Mouse (Mus musculus) forebrain, embryonic 15.5 days (tissue): ENCODE measurements around the gene Rpsa. TPM values are rescaled to one million over a fixed set of nuclear protein-coding genes. Genes with fewer than 3 reads are reported as not detected.
A peak's percentile ranks its signal among the peaks of the same experiment; 100 is the strongest.

Experiments
- ATAC-seq: fragments of 200-750 bp; cut with Nextera tagmentation; replicated peaks from 2 replicates; pipeline ENCODE4 v1.8.0; 2017; ENCODE audit warnings: mild to moderate bottlenecking, moderate TSS enrichment, moderate library complexity
- H3K27ac ChIP-seq: fragments of 300-500 bp; sonication (generic); replicated peaks from 2 replicates; pipeline ENCODE4 v1.5.1; 2015; ENCODE audit warnings: mild to moderate bottlenecking, inconsistent platforms
- H3K27me3 ChIP-seq: fragments of 300-500 bp; sonication (generic); 2 replicates; pipeline ENCODE4 v1.6.1; 2015; ENCODE audit warnings: inconsistent platforms
- H3K36me3 ChIP-seq: fragments of 300-500 bp; sonication (generic); 2 replicates; pipeline ENCODE4 v1.6.1; 2015; ENCODE audit warnings: mild to moderate bottlenecking, inconsistent platforms
- H3K4me1 ChIP-seq: fragments of 300-500 bp; sonication (generic); 2 replicates; pipeline ENCODE4 v1.6.1; 2015; ENCODE audit warnings: inconsistent platforms
- H3K4me2 ChIP-seq: fragments of 300-500 bp; sonication (generic); replicated peaks from 2 replicates; pipeline ENCODE4 v1.6.1; 2015; ENCODE audit warnings: mild to moderate bottlenecking, inconsistent platforms
- H3K4me3 ChIP-seq: fragments of 300-500 bp; sonication (generic); 2 replicates; pipeline ENCODE4 v1.5.1; 2015; ENCODE audit warnings: mild to moderate bottlenecking, inconsistent platforms
- H3K9ac ChIP-seq: fragments of 300-500 bp; sonication (generic); replicated peaks from 2 replicates; pipeline ENCODE4 v1.6.1; 2015; ENCODE audit warnings: mild to moderate bottlenecking, inconsistent platforms
- H3K9me3 ChIP-seq: fragments of 300-500 bp; sonication (generic); 2 replicates; pipeline ENCODE4 v1.6.1; 2016; ENCODE audit warnings: inconsistent platforms
- WGBS: fragments of 180-500 bp; shearing (Covaris S2); methylation state at CpG from one replicate; pipeline ENCODE4 v1.1.7; 2015; ENCODE audit warnings: mixed read lengths; 5-methylcytosine and 5-hydroxymethylcytosine counted together
- polyA plus RNA-seq: library from polyadenylated mRNA; unstranded; fragments of >200 nt; fragmentation: Nextera tagmentation; extraction: Ambion mirVana; gene quantifications from 2 replicates; pipeline ENCODE4 v1.2.1, GENCODE M21; 2015

The Rpsa gene
- polyA plus RNA-seq: 997 and 1,035 TPM in 2 replicates

GRCm38 (mm10) chr9:120127538-120128251, at the start of gene Rpsa:
TSS of gene Rpsa (plus strand) at chr9:120127689.
- Histone ChIP-seq H3K4me3 (peak within 1 kb of the TSS; percentile 73), H3K27me3 (no peaks in the 10 kb centered on the region), H3K4me2 (peak within 1 kb of the TSS; percentile 72), H3K9ac (peak within 1 kb of the TSS; percentile 91), H3K4me1 (peaks cover 23% of the 10 kb centered on the region), H3K27ac (peak within 1 kb of the TSS; percentile 77), H3K36me3 (peaks cover 51% of the 10 kb centered on the region), H3K9me3 (no peaks in the 10 kb centered on the region)
- ATAC-seq: peak; percentile 98
- 0% methylated on average over 65 of the region's 72 CpGs for whole genome bisulfite sequencing

- WGBS: 68% methylated on average over 3 of the region's 3 CpGs
- ATAC-seq: no peak
Observed at GRCm38 (mm10) chr9:120078241-120078640, 49.2 kb upstream of the Rpsa start.

DNA sequence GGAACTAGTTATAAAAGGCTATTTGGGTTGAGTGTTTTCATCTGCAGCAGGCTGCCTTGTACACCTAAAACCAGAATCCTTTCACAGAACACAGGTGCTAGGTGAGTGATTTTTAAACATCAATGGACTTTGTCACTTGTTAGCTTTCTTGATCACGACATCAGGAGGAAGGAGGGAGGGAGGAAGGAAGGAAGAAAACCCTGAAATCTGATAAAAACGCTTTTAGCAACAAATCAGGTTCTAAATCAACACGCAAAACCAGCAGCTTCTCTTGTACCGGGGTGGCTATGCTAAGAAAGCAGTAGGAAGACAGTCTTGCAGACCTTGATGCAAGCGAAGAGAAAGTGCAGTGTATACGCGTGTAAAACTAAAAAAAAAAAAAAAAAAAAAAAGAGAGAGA, 47.6 kb upstream of the Rpsa start:
- Histone ChIP-seq H3K4me2 (no peak overlapping the region), H3K27ac (no peak overlapping the region), H3K4me1 (0 out of 2 replicates have a peak, but pooled peaks cover 2% of the 10 kb centered on the region), H3K9me3 (no peaks in the 10 kb centered on the region), H3K9ac (no peak overlapping the region), H3K4me3 (no peak overlapping the region), H3K27me3 (no peaks in the 10 kb centered on the region), H3K36me3 (no peaks in the 10 kb centered on the region)
- WGBS: 78% methylated on average over 7 of the region's 7 CpGs
- no peak for ATAC-seq

More at GRCm38 (mm10) chr9:120078241-120078640, 49.2 kb upstream of the Rpsa start:
- H3K4me1 ChIP-seq: 0 out of 2 replicates have a peak, but pooled peaks cover 2% of the 10 kb centered on the region
- H3K4me3 ChIP-seq: no peak overlapping the region
- H3K4me2 ChIP-seq: no peak overlapping the region
- no peaks in the 10 kb centered on the region for H3K36me3 ChIP-seq
- no peak overlapping the region for H3K27ac ChIP-seq
- H3K9me3 ChIP-seq: no peaks in the 10 kb centered on the region
- no peak overlapping the region for H3K9ac ChIP-seq
- no peaks in the 10 kb centered on the region for H3K27me3 ChIP-seq

GRCm38 (mm10) chr9:120080546-120081108, 46.9 kb upstream of the Rpsa start:
- no peak overlapping the region for H3K4me3 ChIP-seq
- no peaks in the 10 kb centered on the region for H3K36me3 ChIP-seq
- ATAC-seq: no peak
- no peaks in the 10 kb centered on the region for H3K9me3 ChIP-seq
- WGBS: 86% methylated on average over 8 of the region's 8 CpGs
- H3K9ac ChIP-seq: no peak overlapping the region
- H3K4me1 ChIP-seq: 0 out of 2 replicates have a peak, but pooled peaks cover 2% of the 10 kb centered on the region
- H3K27me3 ChIP-seq: no peaks in the 10 kb centered on the region
- H3K4me2 ChIP-seq: no peak overlapping the region
- no peak overlapping the region for H3K27ac ChIP-seq

GRCm38 (mm10) chr9:120081247-120081646, 46.2 kb upstream of the Rpsa start:
- H3K27ac ChIP-seq: no peak overlapping the region
- ATAC-seq: no peak
- 72% methylated on average over 6 of the region's 6 CpGs for WGBS
- no peak overlapping the region for H3K9ac ChIP-seq
- 0 out of 2 replicates have a peak, but pooled peaks cover 2% of the 10 kb centered on the region for H3K4me1 ChIP-seq
- no peaks in the 10 kb centered on the region for H3K9me3 ChIP-seq
- H3K4me2 ChIP-seq: no peak overlapping the region
- no peaks in the 10 kb centered on the region for H3K27me3 ChIP-seq
- no peak overlapping the region for H3K4me3 ChIP-seq
- H3K36me3 ChIP-seq: no peaks in the 10 kb centered on the region

DNA sequence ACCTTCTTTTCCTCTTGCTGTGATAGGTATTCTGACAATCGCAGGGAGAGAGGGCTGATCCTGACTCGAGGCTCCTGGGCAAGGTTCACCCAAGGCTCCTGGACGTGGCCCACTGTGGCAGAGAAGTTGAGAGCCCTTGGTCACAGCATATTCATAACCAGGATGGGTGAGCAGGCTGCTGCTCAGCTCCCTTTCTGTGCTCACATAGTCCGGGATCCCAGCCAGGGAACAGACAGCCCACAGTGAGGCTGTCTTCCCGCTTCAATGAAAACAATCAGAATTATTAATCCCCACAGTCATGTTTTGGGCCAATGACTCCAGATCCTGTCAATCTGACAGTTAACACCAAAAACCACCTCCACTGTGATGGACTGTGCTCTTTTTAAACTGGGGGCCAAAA, 45.5 kb upstream of the Rpsa start:
- no peak overlapping the region for H3K9ac ChIP-seq
- no peaks in the 10 kb centered on the region for H3K36me3 ChIP-seq
- no peak overlapping the region for H3K4me3 ChIP-seq
- H3K27me3 ChIP-seq: no peaks in the 10 kb centered on the region
- no peak overlapping the region for H3K27ac ChIP-seq
- H3K4me1 ChIP-seq: 0 out of 2 replicates have a peak, but pooled peaks cover 2% of the 10 kb centered on the region
- WGBS: 76% methylated on average over 5 of the region's 5 CpGs
- ATAC-seq: no peak
- H3K4me2 ChIP-seq: no peak overlapping the region
- no peaks in the 10 kb centered on the region for H3K9me3 ChIP-seq

DNA sequence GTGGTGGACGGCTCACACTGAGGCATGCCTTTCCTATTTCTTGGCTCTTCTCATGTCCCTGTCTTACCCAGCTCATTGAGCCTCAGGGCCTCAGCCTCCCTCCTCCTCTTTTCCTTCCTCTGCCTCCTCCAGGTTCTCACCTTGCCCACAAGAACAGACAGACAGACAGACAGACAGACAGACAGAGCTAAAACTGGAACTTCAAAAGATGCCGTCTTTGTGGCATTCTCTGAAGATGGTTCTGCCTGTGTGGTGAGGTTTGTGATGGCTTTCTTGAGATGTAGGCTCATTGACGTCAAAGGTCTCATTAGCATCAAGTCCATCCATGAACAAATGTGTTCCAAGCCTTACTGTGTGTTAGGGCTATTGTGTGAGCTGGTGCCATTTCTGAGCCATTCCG, 44.8 kb upstream of the Rpsa start:
- 72% methylated on average over 4 of the region's 4 CpGs for WGBS
- H3K27me3 ChIP-seq: no peaks in the 10 kb centered on the region
- no peaks in the 10 kb centered on the region for H3K9me3 ChIP-seq
- no peak overlapping the region for H3K9ac ChIP-seq
- H3K36me3 ChIP-seq: no peaks in the 10 kb centered on the region
- ATAC-seq: no peak
- no peak overlapping the region for H3K4me2 ChIP-seq
- H3K4me3 ChIP-seq: no peak overlapping the region
- H3K4me1 ChIP-seq: 0 out of 2 replicates have a peak, but pooled peaks cover under 1% of the 10 kb centered on the region
- H3K27ac ChIP-seq: no peak overlapping the region

GRCm38 (mm10) chr9:120083158-120083894, 44.2 kb upstream of the Rpsa start:
- H3K27ac ChIP-seq: no peak overlapping the region
- ATAC-seq: no peak
- no peaks in the 10 kb centered on the region for H3K27me3 ChIP-seq
- WGBS: 86% methylated on average over 18 of the region's 18 CpGs
- H3K4me3 ChIP-seq: no peak overlapping the region
- no peak overlapping the region for H3K9ac ChIP-seq
- H3K4me1 ChIP-seq: no peaks in the 10 kb centered on the region
- H3K4me2 ChIP-seq: no peak overlapping the region
- no peaks in the 10 kb centered on the region for H3K36me3 ChIP-seq
- no peaks in the 10 kb centered on the region for H3K9me3 ChIP-seq

- Histone ChIP-seq H3K4me1 (no peaks in the 10 kb centered on the region), H3K9me3 (no peaks in the 10 kb centered on the region), H3K4me3 (no peak overlapping the region), H3K36me3 (no peaks in the 10 kb centered on the region), H3K27ac (no peak overlapping the region), H3K9ac (no peak overlapping the region), H3K4me2 (no peak overlapping the region), H3K27me3 (no peaks in the 10 kb centered on the region)
- no peak for ATAC-seq
- WGBS: 91% methylated on average over 9 of the region's 9 CpGs
Observed at GRCm38 (mm10) chr9:120084406-120084805, 43.1 kb upstream of the Rpsa start.

DNA sequence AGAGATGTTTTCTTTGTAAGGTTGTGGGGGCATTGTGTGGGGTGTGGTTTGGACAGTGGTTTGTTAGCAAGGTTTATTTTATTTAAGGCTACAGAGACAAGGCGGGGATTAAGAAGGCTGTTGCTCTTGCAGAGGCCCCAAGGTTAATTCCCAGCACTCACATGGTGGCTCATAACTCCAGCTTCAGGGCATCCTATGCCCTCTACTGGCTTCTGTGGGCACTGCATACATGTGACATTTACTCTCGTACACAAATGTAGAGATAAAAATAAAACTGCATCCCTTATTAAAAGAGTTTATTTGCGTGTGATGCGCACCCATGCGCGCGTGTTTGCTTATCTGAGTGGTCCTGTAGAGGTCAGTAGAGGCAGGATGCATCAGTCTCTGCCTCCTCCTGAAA, 38.4 kb upstream of the Rpsa start:
- WGBS: 86% methylated on average over 7 of the region's 7 CpGs
- no peaks in the 10 kb centered on the region for H3K4me1 ChIP-seq
- no peak for ATAC-seq
- H3K27me3 ChIP-seq: no peaks in the 10 kb centered on the region
- no peak overlapping the region for H3K9ac ChIP-seq
- H3K4me2 ChIP-seq: no peak overlapping the region
- H3K27ac ChIP-seq: no peak overlapping the region
- H3K4me3 ChIP-seq: no peak overlapping the region
- H3K9me3 ChIP-seq: no peaks in the 10 kb centered on the region
- H3K36me3 ChIP-seq: no peaks in the 10 kb centered on the region

DNA sequence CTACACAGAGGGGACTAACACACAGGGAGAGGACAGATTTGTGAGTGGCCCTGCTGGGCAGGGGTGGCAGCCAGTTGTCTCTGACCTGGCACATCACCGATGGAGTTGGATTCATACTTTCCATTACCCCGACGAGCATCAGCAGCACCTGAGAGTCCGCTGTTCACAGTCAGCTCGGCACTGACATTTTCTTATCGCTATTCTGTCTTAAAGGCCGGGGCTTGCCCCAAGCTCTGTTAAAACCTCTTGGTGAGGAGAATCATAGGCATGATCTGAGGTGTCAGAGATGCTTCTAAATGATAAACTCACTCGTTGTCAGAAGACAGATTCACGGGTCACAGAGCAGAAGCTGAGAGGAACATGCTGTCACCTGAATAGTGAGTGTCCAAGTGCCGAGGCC, 36.4 kb upstream of the Rpsa start:
- no peaks in the 10 kb centered on the region for H3K9me3 ChIP-seq
- 87% methylated on average over 10 of the region's 10 CpGs for WGBS
- H3K4me3 ChIP-seq: no peak overlapping the region
- H3K36me3 ChIP-seq: no peaks in the 10 kb centered on the region
- no peak overlapping the region for H3K27ac ChIP-seq
- H3K27me3 ChIP-seq: no peaks in the 10 kb centered on the region
- ATAC-seq: no peak
- H3K9ac ChIP-seq: no peak overlapping the region
- H3K4me2 ChIP-seq: no peak overlapping the region
- no peaks in the 10 kb centered on the region for H3K4me1 ChIP-seq

DNA sequence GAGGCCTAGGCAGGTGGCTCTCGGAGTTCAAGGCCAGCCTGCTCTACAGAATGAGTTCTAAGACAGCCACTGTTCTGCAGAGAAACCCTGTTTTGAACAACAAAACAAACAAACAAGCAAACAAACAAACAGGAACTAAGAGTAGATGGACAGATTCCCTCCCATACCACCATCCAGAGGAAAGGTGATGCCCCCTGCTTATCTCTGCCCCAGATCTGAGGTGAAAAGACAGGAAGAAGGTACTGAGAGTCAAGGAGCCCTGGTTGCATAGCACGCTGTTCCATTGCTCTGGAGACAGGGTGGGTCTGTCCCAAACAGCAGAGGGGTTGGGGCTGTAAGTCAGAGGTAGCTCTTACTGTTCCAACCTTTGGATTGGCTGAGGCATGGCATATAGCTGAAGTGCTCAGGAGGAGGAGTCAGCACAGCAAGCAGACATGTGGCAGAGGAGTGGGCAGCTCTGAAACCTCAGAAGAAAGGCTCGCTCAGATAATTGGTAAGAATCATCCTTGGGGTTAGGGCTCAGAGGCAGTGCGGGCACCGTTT, 35.7 kb upstream of the Rpsa start, which contains the start of gene Ccr8:
Ccr8 (plus strand) TSS at position 419 of the 543 bp plus-strand sequence.
- H3K4me1 ChIP-seq: no peaks in the 10 kb centered on the region
- H3K36me3 ChIP-seq: no peaks in the 10 kb centered on the region
- H3K27ac ChIP-seq: no peak within 1 kb of the TSS
- no peak for ATAC-seq
- H3K27me3 ChIP-seq: no peaks in the 10 kb centered on the region
- H3K4me2 ChIP-seq: no peak within 1 kb of the TSS
- WGBS: 78% methylated on average over 5 of the region's 5 CpGs
- no peak within 1 kb of the TSS for H3K9ac ChIP-seq
- H3K9me3 ChIP-seq: no peaks in the 10 kb centered on the region
- H3K4me3 ChIP-seq: no peak within 1 kb of the TSS
